Mouse (Mus musculus): Measurements from ENCODE around the gene Sult3a2. TPM values are rescaled to one million over a fixed set of nuclear protein-coding genes. Genes with fewer than 3 reads are reported as not detected.

The Sult3a2 gene
- polyA plus RNA-seq, 1 experiment from 2014 or later: not detected

DNA sequence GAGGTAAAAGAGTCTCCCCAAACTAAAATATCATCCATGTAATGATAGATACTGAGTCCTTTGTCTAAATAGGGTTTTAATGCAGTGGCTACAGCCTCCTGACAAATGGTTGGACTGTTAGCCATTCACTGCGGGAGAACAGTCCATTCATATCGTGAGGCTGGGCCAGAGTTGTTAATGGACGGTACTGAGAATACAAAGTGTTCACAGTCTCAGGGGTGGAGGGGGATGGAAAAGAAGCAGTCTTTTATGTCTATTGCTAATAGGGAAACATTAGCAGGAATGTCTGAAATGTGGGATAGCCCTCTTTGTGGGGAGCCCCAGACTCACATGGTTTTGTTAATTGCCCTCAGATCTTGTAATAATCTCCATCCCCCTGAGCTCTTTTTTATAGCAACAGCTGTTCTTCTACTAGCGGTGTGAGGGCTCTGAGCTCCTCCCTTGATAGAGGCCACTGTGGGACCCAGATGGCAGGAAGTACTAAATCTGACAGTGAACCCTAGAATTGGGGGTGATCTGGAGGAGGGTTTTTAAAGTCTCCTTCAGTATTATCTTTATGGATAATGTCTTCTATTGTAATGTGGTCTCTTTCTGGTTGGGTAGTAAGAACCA is 64.6 kb downstream of the Sult3a2 start:
- no peaks in the 10 kb centered on the region for H3K36me3 ChIP-seq
- no peaks in the 10 kb centered on the region for H3K9me3 ChIP-seq
- no peak overlapping the region for H3K27ac ChIP-seq
- no peak for DNase-seq (ENCODE audit: low spot score)
- H3K4me1 ChIP-seq: no peaks in the 10 kb centered on the region
- H3K4me3 ChIP-seq: no peak overlapping the region
- whole genome bisulfite sequencing: 78% methylated on average over 4 of the region's 4 CpGs
- H3K27me3 ChIP-seq (ENCODE audit: insufficient read depth, poor library complexity, severe bottlenecking): no peaks in the 10 kb centered on the region

Other genes with a start within 250 kb of the Sult3a2 start
- gene Clvs2, start 161.9 kb downstream of the Sult3a2 start, polyA plus RNA-seq (2016; fragmentation: Nextera tagmentation; extraction: Ambion mirVana): not detected in 2 replicates
- gene Sult3a1, start 71.0 kb upstream of the Sult3a2 start, polyA plus RNA-seq (2016; fragmentation: Nextera tagmentation; extraction: Ambion mirVana): not detected in 2 replicates
- gene Rsph4a, start 118.4 kb upstream of the Sult3a2 start, polyA plus RNA-seq (2016; fragmentation: Nextera tagmentation; extraction: Ambion mirVana): not detected in 2 replicates
- gene Zup1, start 164.6 kb upstream of the Sult3a2 start, polyA plus RNA-seq (2016; fragmentation: Nextera tagmentation; extraction: Ambion mirVana): 14.5 and 18.7 TPM in 2 replicates
- 106 and 125 TPM in 2 replicates for gene Rwdd1, start 232.9 kb upstream of the Sult3a2 start, polyA plus RNA-seq (2016; fragmentation: Nextera tagmentation; extraction: Ambion mirVana)

All from heart, embryonic 10.5 days (tissue).